Mouse (Mus musculus) spleen, postnatal 10 days (tissue): Measurements from ENCODE around the gene Osm.
A peak's percentile ranks its signal among the peaks of the same experiment; 100 is the strongest.

Source experiments
- DNase-seq, 2 experiments: peaks; one replicate each; pipeline ENCODE4 v3.0.0; 2021 to 2022; ENCODE audit warnings: low spot score in 2 of 2

Gene Osm

DNA sequence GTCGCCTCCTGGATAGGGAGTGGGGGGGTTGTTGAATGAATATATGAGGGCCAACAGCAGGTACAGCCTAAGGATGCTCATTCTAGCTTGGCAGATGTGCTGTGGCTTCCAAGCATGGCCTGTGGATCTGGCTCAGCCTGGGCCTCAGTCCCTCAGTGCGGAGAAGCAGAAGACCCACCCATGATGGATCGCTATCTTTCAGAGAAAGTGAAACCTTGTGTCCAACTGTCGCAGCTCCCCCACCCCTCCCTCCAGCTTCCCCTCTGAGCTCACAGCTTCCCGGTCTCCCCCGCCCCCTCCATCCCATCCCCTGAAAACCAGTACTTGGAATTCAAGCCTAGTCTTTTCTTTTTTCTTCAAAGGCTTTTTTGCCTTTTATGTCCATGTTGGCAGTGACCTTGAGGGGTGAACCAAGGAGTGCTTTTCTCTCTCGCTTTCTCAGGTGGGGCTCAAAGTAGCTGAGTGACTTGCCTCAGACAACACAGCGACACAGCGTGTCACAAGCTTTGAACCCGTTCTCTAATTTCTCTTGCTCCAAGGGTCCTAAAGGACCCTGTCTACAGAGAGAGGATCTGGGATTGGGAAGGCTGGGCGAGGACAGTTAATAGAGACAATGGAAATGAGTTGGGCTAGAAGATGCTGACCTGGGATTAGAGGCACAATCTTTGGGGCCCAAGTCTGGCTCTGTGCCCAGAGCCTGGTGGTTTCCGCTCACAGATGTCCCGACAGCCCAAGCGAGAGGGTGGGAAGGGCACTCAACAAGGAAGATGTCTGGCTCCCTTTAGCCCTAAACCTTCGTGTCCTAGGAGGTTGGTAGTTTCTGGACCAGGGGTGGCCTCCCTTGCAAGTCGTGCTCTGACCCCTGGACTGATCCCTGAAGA is at the start of gene Osm:
Gene Osm, plus strand, starts transcription at position 756 of the 881 bp plus-strand sequence.
- peak; percentile 53 to 70 for DNase-seq

DNA sequence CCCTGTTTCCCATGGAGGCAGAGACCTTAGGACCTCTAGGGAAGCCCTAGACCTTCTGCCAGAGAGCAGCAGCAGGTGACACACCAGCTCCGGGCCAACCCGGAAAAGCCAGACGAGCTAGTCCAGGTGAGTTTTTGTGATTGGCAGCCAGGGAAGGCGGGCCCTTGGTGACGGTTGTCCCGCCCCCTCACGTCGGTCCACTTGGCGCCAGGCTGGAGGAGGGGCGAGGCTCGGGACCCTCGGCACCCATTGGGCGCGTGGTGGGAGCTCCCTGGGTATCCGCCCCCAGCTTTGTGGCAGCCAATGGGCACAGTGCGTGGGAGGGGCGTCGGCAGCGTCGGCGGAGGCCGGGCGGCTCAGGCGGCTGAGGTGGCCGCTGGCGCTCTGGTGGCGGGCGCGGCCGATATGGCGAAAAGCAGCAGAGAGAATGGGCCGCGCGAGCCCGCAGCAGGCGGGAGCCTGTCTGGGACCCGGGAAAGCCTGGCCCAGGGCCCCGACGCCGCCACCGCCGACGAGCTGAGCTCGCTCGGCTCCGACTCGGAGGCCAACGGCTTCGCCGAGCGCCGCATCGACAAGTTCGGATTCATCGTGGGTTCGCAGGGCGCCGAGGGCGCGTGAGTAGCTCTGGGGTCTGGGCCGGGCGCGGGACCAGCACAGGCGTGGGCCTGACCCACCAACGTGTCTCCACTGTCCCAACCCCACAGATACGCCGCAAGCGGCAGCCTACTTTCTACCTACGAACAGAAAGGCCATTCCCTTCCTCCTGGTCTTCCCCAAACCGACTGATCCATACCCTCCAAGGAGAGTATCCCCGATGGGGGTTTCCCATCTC is 49.5 kb upstream of the Osm start, which contains the start of gene Tbc1d10a:
Gene Tbc1d10a, plus strand, starts transcription at position 304 of the 832 bp plus-strand sequence.
- peak; percentile 96 to 99 for DNase-seq

DNA sequence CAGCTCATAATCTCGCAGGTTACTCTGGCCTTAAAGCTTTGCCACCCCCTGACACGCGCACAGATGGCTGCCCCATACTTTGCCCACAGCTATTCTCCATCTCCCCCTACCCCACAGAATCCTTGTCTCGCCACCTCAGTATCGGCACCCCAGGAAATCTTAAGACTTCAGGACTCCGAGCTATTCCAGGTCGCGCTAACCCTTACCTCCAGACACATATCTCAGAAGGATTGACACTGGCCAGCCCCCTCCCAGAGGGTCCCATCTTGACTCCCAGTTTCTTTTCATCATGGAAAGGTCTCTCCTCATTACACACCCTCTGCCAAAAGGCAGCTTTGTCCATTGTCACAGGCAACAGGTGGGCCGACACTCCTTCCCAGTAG is 48.9 kb upstream of the Osm start:
- DNase-seq: no peak

DNA sequence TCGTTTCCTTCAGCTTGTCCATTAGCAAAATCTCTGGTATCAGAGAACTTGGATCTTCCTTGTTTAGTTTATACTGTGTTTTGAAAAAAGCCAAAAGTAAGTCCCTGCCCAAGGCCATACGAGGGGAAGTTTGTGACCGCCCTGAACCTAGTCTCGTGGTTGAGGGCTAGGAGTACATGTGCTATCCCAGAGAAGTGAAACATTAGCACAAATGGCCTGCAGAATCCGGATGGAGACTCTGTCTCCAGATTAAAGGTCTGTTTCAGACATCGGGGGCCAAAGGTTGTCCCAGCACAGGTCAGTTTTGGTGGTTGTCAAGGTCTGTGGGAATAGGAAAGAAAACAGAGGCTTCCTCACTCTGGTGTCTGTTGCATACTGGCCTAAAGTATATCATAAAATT is 47.0 kb upstream of the Osm start:
- DNase-seq: no peak

DNA sequence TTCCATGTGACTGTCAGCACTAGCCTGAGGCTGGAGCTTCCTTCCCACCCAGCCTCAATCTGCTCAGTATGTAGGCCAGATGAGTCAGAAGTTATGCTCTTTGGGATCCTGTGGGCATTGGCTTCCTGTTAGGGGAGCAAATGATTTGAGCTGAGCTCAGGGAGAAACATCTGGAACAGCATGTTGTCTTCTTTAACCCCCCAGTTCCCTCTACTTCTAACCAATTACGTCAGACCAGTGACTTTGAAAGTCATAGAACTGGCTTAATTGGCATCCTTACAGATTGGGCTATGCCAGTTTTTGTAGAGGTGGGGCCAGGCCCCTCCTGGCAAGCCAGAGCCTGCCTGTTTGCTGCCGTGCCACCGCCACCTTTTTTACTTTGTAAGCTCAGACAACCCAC is 45.5 kb upstream of the Osm start:
- no peak for DNase-seq

DNA sequence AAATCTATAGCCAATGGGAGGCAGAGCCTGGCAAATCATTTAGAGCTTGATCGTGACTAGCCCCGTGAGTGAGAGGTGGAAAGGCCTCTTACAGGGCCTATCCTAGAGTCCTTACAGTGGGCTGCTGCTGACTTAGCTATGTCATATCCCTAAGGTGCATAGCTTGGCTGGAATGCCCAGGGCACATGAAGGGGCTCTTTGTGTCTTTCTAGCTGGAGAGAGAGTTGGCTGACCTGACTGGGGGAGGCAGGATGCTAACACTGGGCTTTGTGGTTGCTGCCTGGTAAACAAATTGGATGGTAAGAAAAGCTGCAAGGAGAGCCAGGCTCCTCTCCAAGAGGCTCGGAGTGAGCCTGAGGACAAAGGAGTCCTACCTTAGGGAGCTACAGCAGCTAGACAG is 43.5 kb upstream of the Osm start:
- DNase-seq: no peak

DNA sequence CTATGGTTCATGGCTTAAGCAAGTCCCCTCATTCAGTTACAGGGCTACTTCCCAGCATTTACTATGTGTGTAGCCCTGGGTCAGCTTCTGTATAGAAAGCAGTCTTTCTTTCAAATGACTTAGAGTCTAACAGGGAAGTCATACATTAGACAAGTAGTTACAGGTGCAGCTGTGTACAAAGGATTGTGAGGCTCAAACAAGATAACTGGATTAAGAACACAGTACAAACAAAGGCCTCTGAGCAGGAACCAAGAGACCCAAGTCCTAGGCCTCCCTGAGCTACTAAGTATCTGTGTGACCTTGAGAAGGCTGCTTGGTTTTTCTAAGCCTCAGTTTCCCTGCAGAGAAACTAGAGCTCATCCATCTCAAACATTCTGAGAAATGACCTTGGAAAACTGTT is 42.8 kb upstream of the Osm start:
- no peak for DNase-seq

DNA sequence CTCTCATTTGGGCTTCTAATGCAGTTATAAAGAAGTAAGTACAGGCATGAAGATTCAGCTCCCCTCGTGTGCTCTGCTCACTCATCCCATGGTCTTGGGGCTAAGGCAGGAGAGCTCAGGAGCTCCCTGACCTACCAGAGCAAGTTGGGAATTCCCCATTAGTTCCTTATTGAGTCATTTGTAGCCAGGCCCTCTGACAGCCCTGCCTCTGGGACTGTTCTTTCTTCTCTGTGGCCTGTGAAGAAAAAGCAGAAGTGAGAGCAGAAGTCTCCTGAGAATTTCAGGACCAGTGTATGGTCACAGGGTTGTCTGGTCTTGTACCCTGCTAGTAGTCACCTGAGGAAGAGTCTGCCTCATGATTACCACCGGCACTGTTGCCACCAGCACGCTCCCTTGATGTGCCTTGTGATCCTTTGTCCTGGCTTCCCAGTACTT is 40.6 kb upstream of the Osm start:
- DNase-seq: no peak

DNA sequence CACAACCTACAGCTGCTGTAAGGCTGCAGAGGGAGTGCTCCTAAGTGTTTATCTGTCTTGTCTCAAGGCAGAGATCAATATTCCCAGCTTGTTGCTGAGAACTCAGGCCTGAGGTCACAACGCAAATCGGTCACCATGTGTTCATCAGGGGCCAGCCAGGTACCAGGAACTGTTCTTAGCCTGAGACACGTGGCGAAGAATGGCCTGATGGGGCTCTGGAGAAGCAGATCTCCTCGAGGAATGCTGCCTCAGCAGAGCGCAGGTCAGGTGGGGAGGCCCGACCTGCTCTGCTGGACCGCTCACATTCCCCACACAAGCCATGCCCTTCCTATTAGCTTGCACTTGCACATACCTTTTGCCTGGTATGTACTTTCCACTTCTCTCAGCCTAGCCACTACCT is 39.6 kb upstream of the Osm start:
- no peak for DNase-seq

DNA sequence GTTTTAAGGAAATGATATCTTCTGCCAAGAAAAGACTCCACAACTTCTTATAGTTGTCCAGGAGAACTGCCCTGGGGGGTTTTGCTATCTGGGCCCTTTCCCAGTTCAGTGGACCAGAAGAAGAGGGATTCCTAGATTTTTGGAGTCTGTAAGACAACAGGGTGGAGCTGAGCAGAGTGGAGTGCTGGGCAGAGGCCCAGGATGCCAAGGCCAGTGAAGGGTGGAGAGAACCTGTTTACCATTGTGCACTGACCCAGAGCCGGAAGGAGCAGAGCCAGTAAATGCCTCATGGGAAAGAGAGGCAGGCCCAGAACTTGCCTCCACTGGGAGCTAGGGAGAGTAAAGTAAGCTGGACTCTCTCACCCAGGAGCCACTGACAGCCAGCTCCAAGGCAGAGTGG is 38.5 kb upstream of the Osm start:
- no peak for DNase-seq

DNA sequence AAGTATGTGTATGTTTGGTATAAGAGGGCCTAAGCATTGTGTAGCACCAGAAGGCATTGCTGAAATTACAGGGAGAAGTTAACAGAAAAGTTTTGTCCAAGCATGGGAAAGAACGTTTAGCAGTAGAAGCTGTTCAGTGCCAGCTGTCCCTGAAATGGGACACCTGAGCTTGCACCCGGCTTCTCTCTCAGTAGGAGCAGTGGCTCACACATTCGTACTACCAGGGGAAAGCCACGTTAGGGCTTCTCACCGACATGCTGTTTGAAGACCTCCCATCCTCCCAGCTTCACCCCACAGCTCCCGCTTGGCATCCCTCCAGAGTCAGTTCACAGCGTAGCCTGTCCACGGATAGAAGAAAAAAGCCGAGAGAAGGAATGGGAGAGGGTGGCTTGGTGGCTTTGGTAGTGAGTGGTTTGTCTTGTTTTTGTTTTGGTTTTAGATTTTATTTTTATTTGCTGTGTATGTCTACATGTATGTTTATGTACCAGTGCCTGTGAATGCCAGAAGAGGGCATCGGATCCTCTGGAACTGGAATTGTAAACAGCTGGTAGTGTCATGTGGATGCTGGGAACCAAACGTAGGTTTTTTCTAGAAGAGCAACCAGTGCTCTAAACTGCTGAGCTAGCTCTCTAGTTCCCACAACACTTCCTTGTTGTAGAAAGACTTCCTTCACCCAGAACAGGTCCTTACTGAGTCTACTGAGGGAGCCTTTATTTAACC is 34.1 kb upstream of the Osm start:
- no peak for DNase-seq

DNA sequence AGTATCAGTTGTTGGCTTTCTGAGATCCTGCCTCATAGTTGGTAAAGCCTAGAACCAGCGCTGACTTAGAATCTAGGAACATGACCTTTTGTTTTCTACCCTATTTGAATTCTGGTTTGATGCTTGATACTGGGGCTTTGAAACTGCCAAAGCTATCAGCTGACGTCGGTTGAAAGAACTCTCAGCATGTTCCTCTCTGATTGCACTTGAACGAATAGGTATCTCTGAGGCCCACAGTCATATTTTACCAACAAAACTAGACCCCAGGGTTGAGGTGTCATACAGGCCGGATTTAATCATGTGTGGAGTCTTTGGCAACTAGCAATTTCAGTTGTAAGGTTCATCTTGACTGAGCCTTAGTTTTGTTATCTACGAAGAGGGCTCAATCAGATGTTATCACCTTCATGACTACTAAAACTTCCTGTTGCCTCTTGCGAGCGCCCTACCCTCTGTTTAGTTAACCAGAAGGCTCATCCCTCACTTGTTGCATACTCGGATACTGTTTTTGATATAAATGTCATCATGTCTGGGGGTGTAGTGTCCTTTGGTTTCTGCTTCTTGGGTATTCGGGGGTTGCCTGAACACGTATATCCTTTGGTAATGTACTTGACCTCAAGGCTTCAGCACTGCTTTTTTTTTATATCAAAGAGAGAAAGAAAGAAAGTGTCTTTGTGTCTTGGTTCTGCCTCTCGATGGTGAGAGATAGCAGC is 33.1 kb upstream of the Osm start:
- no peak for DNase-seq

DNA sequence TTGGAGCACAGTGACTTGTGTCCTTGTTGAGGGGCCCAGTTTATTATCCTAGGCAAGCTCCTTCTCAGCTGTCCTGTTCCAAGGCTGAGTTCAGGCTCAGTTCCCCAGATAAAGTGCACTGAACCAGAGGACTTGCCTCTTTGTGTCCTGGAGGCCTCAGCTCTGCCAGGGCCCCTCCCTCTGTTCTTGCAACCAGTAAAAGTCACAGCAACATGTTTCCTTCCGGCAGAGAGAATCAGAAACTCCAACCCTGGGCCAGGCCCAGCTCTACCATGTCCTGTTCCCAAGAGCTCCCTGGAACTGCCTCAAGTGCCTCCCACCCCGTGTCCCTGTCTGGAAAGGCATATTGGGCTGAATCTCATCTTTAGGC is 32.5 kb upstream of the Osm start:
- no peak for DNase-seq

DNA sequence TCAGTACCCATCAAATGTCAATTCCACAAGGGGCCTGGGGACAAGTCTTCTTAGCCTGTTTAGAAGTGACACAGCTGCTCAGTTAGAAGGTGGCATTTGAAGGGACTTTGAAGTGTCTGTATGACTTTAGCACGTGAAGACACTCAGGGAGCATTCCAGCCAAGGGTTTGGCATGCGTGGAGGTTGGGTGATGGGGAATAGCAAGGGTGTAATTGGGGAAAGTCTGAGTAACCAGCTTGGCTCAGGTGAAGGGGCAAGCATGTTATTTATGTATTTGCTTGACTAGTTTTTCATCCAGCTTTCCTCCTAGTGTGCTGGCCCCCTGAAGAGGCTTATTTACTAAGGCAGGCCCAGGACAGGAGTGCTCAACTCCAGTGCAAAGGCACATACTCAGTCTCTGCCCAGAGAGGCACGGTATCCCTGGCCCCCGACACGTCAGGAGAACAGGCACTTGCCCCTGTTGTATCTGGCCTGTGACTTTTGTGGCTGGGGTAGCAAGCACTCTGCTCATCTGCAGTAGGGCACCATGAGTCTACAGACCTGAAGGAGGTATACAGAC is 31.0 kb upstream of the Osm start:
- DNase-seq: no peak

DNA sequence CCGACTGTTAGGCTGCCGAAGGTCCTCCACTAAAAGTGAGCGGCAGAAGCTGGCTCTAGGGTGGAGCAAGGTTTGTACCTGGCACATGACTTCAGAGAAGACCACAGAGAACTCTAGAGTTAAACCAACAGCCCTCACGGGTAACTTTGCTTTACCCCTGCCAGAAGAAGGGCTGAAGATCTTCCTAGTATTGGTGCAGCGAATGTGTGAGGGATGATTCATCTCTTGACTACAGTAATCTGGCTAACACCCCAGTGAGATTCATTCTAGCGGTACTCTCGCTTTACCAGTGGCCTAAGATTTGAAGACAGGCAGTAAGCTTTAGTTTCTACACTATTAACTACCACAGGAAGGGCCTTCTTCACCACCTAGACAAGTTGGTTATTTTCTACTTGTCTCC is 30.3 kb upstream of the Osm start:
- DNase-seq: no peak

DNA sequence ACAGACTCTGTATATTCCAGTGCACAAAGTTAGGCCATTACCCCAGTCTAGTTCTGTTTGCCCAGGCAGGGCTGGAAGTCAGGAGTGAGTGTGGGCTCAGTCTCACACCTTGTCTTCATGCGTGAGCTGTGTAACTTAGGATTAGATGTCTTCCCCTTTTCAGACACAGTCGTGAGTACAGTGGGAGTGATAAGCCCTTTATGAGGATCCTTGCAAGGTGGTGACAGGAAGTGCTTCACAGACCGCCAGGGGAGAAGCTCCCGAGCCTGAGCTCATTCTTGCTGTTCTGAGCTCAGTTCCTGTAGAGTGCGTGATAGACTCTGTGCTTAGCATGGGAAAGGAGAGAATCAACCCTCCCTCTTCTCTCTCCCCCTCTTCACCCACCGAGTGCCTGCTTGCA is 29.7 kb upstream of the Osm start:
- no peak for DNase-seq

DNA sequence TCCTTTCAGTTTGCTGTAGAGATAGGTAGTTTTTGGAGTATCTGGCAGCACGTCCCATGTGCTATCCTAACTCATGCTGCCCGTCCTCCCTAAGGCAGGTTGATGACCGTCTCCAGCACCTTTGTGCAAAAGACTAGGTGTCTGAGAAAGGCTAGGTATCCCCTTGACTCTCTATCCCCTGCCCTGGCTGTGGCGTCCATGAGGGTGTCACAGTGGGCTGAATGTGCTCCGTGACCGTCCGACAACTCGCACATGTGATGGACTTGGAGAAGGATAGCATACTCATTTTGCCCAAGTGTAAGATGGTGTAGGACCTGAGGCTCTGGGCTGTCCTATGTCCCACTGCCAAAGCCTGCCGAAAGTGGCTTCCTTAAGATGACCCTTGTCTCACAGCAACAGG is 28.6 kb upstream of the Osm start:
- no peak for DNase-seq

DNA sequence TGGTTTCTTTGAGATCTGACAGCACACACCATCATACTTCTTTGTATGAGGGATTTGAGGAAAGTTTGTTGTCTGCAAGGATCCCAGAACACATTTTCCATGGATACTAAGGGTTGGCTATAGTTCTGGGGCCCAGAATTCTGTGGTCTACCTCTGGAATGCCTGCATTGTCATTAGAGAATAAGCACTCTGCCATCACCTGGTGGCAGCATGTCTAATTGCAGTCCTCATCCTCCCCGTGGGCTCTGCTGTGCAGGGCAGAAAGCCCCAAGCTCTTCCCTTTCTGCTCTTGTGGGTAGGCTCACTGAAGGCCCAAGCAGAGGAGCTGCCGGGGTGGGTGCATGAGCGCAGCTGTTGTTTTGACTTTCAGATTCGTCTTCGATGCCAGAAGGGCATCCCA is 26.7 kb upstream of the Osm start:
- no peak for DNase-seq

DNA sequence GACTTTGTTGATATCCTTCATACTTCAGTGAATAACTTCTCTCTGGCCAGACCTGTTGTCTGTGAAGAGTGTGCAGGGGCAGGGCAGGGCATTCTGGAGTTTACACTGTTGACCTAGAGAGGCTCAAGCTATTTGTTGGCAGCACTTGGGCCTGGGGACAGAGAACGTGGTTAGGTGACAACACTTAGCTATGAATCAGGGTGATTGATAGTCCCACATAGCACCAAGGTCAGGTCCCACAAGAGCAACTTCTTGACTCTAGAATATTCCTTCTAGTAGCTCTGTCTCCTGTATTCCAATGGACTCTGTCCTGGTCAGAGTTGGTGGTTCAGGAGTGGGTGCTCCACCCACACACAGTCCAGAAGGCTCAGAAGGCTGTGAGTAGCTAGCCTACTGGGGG is 25.4 kb upstream of the Osm start:
- no peak for DNase-seq

DNA sequence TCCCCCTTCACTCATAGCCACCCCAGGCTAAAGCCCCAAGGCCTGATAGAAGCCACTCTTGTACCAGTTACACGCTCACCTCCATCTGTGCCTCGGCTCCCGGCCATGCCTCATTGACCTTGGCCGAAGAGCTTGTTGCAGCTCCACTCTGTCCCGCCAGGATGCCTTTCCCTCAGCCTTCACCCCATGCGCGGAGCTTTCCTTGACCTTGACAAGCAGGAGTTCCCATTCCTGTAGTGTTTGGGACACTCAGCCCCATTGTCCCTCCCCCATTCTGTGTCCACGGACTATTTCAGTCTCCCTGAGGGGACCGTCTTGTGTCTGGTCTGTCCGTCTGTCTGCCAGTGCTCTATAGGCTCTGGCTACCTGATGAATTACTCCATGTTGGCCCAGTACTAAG is 23.1 kb upstream of the Osm start:
- no peak for DNase-seq

DNA sequence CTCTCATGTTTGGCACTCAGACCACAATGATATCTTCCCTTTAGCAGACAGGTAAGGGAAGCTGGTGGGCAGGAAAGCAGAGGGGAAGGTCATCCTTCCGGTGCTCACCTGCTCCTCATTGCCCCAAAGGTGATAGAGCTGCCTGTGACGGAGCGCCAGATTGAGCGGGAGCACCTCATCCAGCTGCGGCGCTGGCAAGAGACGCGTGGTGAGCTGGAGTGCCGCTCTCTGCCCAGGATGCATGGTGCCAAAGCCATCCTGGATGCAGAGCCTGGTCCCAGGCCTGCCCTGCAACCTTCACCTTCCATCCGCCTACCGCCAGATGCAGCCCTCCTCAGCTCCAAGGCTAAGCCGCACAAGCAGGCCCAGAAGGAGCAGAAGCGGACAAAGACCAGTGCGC is 21.6 kb upstream of the Osm start:
- DNase-seq: no peak
